Mouse (Mus musculus): Measurements from ENCODE around the gene Vmn1r165.
"Not testable (repeated sequence)": the region's sequence is repeated elsewhere in the genome, so short reads cannot be mapped to it uniquely, and the experiment has no call there.

The Vmn1r165 gene

GRCm38 (mm10) chr7:23217032-23217431, at the start of gene Vmn1r165:
Gene Vmn1r165 (plus strand): TSS chr7:23217332.
- DNase-seq (ENCODE audit: low read depth, low spot score): not testable (repeated sequence)

- DNase-seq (ENCODE audit: low read depth, low spot score): not testable (repeated sequence)
Observed at GRCm38 (mm10) chr7:23251582-23251981, 34.5 kb downstream of the Vmn1r165 start, which contains the start of gene Vmn1r166. Gene Vmn1r166 (minus strand): TSS chr7:23251682.

Data from ZHBTc4 (cell line).